Mouse (Mus musculus) liver, embryonic 14.5 days (tissue): ENCODE data around the gene Nudt9. TPM values are rescaled to one million over a fixed set of nuclear protein-coding genes. Genes with fewer than 3 reads are reported as not detected.
A peak's percentile ranks its signal among the peaks of the same experiment; 100 is the strongest.

Source experiments
- ATAC-seq: fragments of 200-750 bp; cut with Nextera tagmentation; 2 replicates; pipeline ENCODE4 v1.8.0; 2017; ENCODE audit warnings: moderate number of reproducible peaks, mild to moderate bottlenecking, moderate library complexity; ENCODE audit not compliant: insufficient read depth
- DNase-seq, 3 experiments: peaks; one replicate each; pipeline ENCODE4 v3.0.0-alpha.2; 2012 to 2013; ENCODE audit warnings: low read depth in 3 of 3, low spot score in 3 of 3
- H3K27ac ChIP-seq: fragments of 300-500 bp; sonication (generic); 2 replicates; pipeline ENCODE4 v1.5.1; 2014; ENCODE audit warnings: moderate library complexity, mild to moderate bottlenecking, control low read depth, inconsistent platforms
- H3K27me3 ChIP-seq: fragments of 300-500 bp; sonication (generic); 2 replicates; pipeline ENCODE4 v1.6.1; 2014; ENCODE audit warnings: mild to moderate bottlenecking, low read length, moderate library complexity; ENCODE audit not compliant: control insufficient read depth, insufficient read depth
- H3K36me3 ChIP-seq: fragments of 300-500 bp; sonication (generic); replicated peaks from 2 replicates; pipeline ENCODE4 v1.6.1; 2014; ENCODE audit warnings: low read depth; ENCODE audit not compliant: control insufficient read depth, insufficient read depth
- H3K4me1 ChIP-seq, 2 experiments: fragments of 200-500 bp in 1 of 2; fragments of 300-500 bp in 1 of 2; sonication (generic) in 1 of 2; replicated peaks; 2 replicates each; pipeline ENCODE4 v1.6.1; 2012 to 2014; ENCODE audit warnings: antibody characterized with exemption in 1 of 2, inconsistent platforms in 1 of 2, low read length in 1 of 2; ENCODE audit not compliant: control insufficient read depth in 2 of 2, insufficient read depth in 2 of 2
- H3K4me2 ChIP-seq: fragments of 300-500 bp; sonication (generic); 2 replicates; pipeline ENCODE4 v1.6.1; 2014; ENCODE audit warnings: low read depth, mild to moderate bottlenecking, control low read depth, moderate library complexity
- H3K4me3 ChIP-seq, 2 experiments: fragments of 200-500 bp in 1 of 2; fragments of 300-500 bp in 1 of 2; sonication (generic) in 1 of 2; 2 replicates each; pipeline ENCODE4 v1.5.1; 2012 to 2014; ENCODE audit warnings: low read depth in 2 of 2, low read length in 2 of 2, mild to moderate bottlenecking in 2 of 2, control low read depth in 1 of 2, inconsistent platforms in 1 of 2, moderate library complexity in 1 of 2; ENCODE audit not compliant: insufficient read depth in 1 of 2
- H3K9ac ChIP-seq: fragments of 300-500 bp; sonication (generic); replicated peaks from 2 replicates; pipeline ENCODE4 v1.6.1; 2014; ENCODE audit warnings: mild to moderate bottlenecking, control low read depth, moderate library complexity
- H3K9me3 ChIP-seq: fragments of 300-500 bp; sonication (generic); 2 replicates; pipeline ENCODE4 v1.6.1; 2016; ENCODE audit warnings: low read length, mixed read lengths; ENCODE audit not compliant: control insufficient read depth
- CTCF ChIP-seq: IDR thresholded peaks from 2 replicates; pipeline ENCODE4 v1.5.1; 2016; ENCODE audit warnings: antibody characterized with exemption, low read depth, control low read depth
- EP300 ChIP-seq: IDR thresholded peaks from 2 replicates; pipeline ENCODE4 v1.6.1; 2016; ENCODE audit warnings: antibody characterized with exemption, low read depth
- WGBS: fragments of 180-500 bp; shearing (Covaris S2); extraction: QIAGEN DNeasy Blood & Tissue Kit; methylation state at CpG from one replicate; pipeline ENCODE4 v1.1.7; 2014; ENCODE audit not compliant: insufficient replicate concordance; 5-methylcytosine and 5-hydroxymethylcytosine counted together
- polyA plus RNA-seq, 2 experiments: library from polyadenylated mRNA; depleted of rRNA in 1 of 2; stranded (reverse) in 1 of 2; unstranded in 1 of 2; fragments of >200 nt; fragmentation: Nextera tagmentation in 1 of 2; extraction: Ambion mirVana in 1 of 2; gene quantifications; 2 replicates each; pipeline versions ENCODE4 v1.2.1 to v1.2.3; 2012 to 2014

The Nudt9 gene
- 34.5 and 48.1 TPM in 2 replicates for polyA plus RNA-seq (2012; rRNA removed)
- 73.8 and 74.8 TPM in 2 replicates for polyA plus RNA-seq (2014; fragmentation: Nextera tagmentation; extraction: Ambion mirVana)

- TF ChIP-seq CTCF (peak; percentile 25; the same call in 1 of the 2 replicates), EP300 (peak; percentile 24)
- 4% methylated on average over 86 of the region's 90 CpGs for WGBS
- ATAC-seq: peak; percentile 92
- H3K4me1 ChIP-seq: peaks cover 19 to 38% of the 10 kb centered on the region in 2 experiments
- H3K36me3 ChIP-seq: peaks cover 11% of the 10 kb centered on the region
- peak within 1 kb of the TSS; percentile 84 for H3K27ac ChIP-seq
- peak within 1 kb of the TSS; percentile 87 for H3K9ac ChIP-seq
- H3K4me3 ChIP-seq: peak within 1 kb of the TSS; percentile 63 to 72
- peak within 1 kb of the TSS; percentile 70 for H3K4me2 ChIP-seq
- DNase-seq: peak; percentile 92 to 93 (median 92)
- H3K9me3 ChIP-seq: no peaks in the 10 kb centered on the region
- H3K27me3 ChIP-seq: no peaks in the 10 kb centered on the region
These were observed at the start of gene Nudt9 for GRCm38 (mm10) chr5:104046256-104047199. Nudt9 (plus strand) TSS chr5:104046306.

GRCm38 (mm10) chr5:103998739-103999138, 47.4 kb upstream of the Nudt9 start:
- Histone ChIP-seq H3K27ac (no peak overlapping the region), H3K9me3 (no peaks in the 10 kb centered on the region), H3K4me3 (no peak overlapping the region), H3K4me2 (no peak overlapping the region), H3K9ac (no peak overlapping the region), H3K36me3 (no peaks in the 10 kb centered on the region), H3K4me1 (peaks cover 7 to 12% of the 10 kb centered on the region in 2 experiments), H3K27me3 (no peaks in the 10 kb centered on the region)
- WGBS: 44% methylated on average over 5 of the region's 5 CpGs
- no peak for ATAC-seq
- TF ChIP-seq CTCF (no peak), EP300 (no peak)
- no peak for DNase-seq

GRCm38 (mm10) chr5:103999738-104000137, 46.4 kb upstream of the Nudt9 start:
- Histone ChIP-seq H3K36me3 (no peaks in the 10 kb centered on the region), H3K4me1 (peaks cover 7 to 8% of the 10 kb centered on the region in 2 experiments), H3K4me3 (no peak overlapping the region), H3K27ac (no peak overlapping the region), H3K27me3 (no peaks in the 10 kb centered on the region), H3K9me3 (no peaks in the 10 kb centered on the region), H3K9ac (no peak overlapping the region), H3K4me2 (no peak overlapping the region)
- TF ChIP-seq EP300: no peak
- peak; percentile 91 for TF ChIP-seq CTCF
- WGBS: 3% methylated on average over 5 of the region's 5 CpGs
- DNase-seq: peak; percentile 47 to 53 (median 50)
- no peak for ATAC-seq

GRCm38 (mm10) chr5:104002549-104003255, 43.4 kb upstream of the Nudt9 start:
- WGBS: 67% methylated on average over 18 of the region's 18 CpGs
- no peak for TF ChIP-seq EP300
- no peaks in the 10 kb centered on the region for H3K36me3 ChIP-seq
- ATAC-seq (peak; percentile 55; the same call in 1 of the 2 replicates), DNase-seq (no peak)
- H3K27me3 ChIP-seq: no peaks in the 10 kb centered on the region
- H3K4me3 ChIP-seq: no peak overlapping the region
- H3K9me3 ChIP-seq: no peaks in the 10 kb centered on the region
- H3K27ac ChIP-seq: no peak overlapping the region
- H3K9ac ChIP-seq: no peak overlapping the region
- H3K4me2 ChIP-seq: no peak overlapping the region
- H3K4me1 ChIP-seq: peaks cover 0 to 2% of the 10 kb centered on the region in 2 experiments; a peak in 1 of 4 replicates
